Mouse (Mus musculus): Measurements from ENCODE around the gene Slc7a3. TPM values are rescaled to one million over a fixed set of nuclear protein-coding genes. Genes with fewer than 3 reads are reported as not detected.

Slc7a3 gene
- polyA plus RNA-seq, 1 experiment, result 0.01 TPM

GRCm38 (mm10) chrX:101065245-101065644 lies 20.6 kb downstream of the Slc7a3 start:
- Histone ChIP-seq H3K36me3 (ENCODE audit: control insufficient read depth) (no peaks in the 10 kb centered on the region), H3K27me3 (ENCODE audit: control insufficient read depth) (no peaks in the 10 kb centered on the region; the same call in 1 of the 2 replicates), H3K9me3 (ENCODE audit: control insufficient read depth, low read length) (no peaks in the 10 kb centered on the region), H3K4me3 (replicated peaks) (no peak overlapping the region), H3K4me1 (ENCODE audit: control insufficient read depth) (no peaks in the 10 kb centered on the region)
- TF ChIP-seq TAL1 (IDR thresholded peaks at IDR 0.05; ENCODE audit: low read length) (no peak), GATA1 (IDR thresholded peaks at IDR 0.05; ENCODE audit: low read length) (no peak)

- TF ChIP-seq GATA1 (IDR thresholded peaks at IDR 0.05; ENCODE audit: low read length), result no peak
- TF ChIP-seq TAL1 (IDR thresholded peaks at IDR 0.05; ENCODE audit: low read length), result no peak
Measured at GRCm38 (mm10) chrX:101063503-101063902, 22.3 kb downstream of the Slc7a3 start.

GRCm38 (mm10) chrX:101059541-101059940 lies 26.3 kb downstream of the Slc7a3 start, which contains the start of gene Tex11:
TSS of gene Tex11 (minus strand) at chrX:101059667.
- Histone ChIP-seq H3K4me3 (replicated peaks) (no peak within 1 kb of the TSS), H3K9me3 (ENCODE audit: control insufficient read depth, low read length) (peaks cover 5% of the 10 kb centered on the region), H3K27me3 (ENCODE audit: control insufficient read depth) (no peaks in the 10 kb centered on the region; the same call in 1 of the 2 replicates), H3K36me3 (ENCODE audit: control insufficient read depth) (no peaks in the 10 kb centered on the region), H3K4me1 (ENCODE audit: control insufficient read depth) (no peaks in the 10 kb centered on the region)
- no peak for TF ChIP-seq GATA1 (IDR thresholded peaks at IDR 0.05; ENCODE audit: low read length)
- TF ChIP-seq TAL1 (IDR thresholded peaks at IDR 0.05; ENCODE audit: low read length), result no peak

More at GRCm38 (mm10) chrX:101063503-101063902, 22.3 kb downstream of the Slc7a3 start:
- H3K36me3 ChIP-seq (ENCODE audit: control insufficient read depth), result no peaks in the 10 kb centered on the region
- H3K9me3 ChIP-seq (ENCODE audit: control insufficient read depth, low read length), result peaks cover 5% of the 10 kb centered on the region
- H3K4me3 ChIP-seq (replicated peaks), result no peak overlapping the region
- no peaks in the 10 kb centered on the region; the same call in 1 of the 2 replicates for H3K27me3 ChIP-seq (ENCODE audit: control insufficient read depth)
- no peaks in the 10 kb centered on the region for H3K4me1 ChIP-seq (ENCODE audit: control insufficient read depth)

Other genes starting within 250 kb of the Slc7a3 start
- not detected in 2 replicates for gene Tex11, start 26.4 kb downstream of the Slc7a3 start, polyA plus RNA-seq (2012)
- 1.8 and 1.9 TPM in 2 replicates for gene Snx12, start 136.5 kb upstream of the Slc7a3 start, polyA plus RNA-seq (2012)
- gene Foxo4, start 168.5 kb upstream of the Slc7a3 start, polyA plus RNA-seq (2012), result 12.1 and 14.7 TPM in 2 replicates
- not detected in 2 replicates for gene Gm614, start 178.0 kb upstream of the Slc7a3 start, polyA plus RNA-seq (2012)
- 0.19 and 0.46 TPM in 2 replicates for gene Il2rg, start 182.2 kb upstream of the Slc7a3 start, polyA plus RNA-seq (2012)
- gene Gm20489, start 183.0 kb upstream of the Slc7a3 start, polyA plus RNA-seq (2012), result not detected in 2 replicates
- 27.4 and 30.3 TPM in 2 replicates for gene Med12, start 188.0 kb upstream of the Slc7a3 start, polyA plus RNA-seq (2012)
- 0.02 TPM in 1 of 2 replicates, not detected in the other for gene Nlgn3, start 213.1 kb upstream of the Slc7a3 start, polyA plus RNA-seq (2012)